Mouse (Mus musculus): Measurements from ENCODE around the gene Shank3. TPM values are rescaled to one million over a fixed set of nuclear protein-coding genes. Genes with fewer than 3 reads are reported as not detected.

Gene Shank3
- total and polyA plus RNA-seq, 2 experiments from 2014 or later: 12.6 to 63.2 TPM

DNA sequence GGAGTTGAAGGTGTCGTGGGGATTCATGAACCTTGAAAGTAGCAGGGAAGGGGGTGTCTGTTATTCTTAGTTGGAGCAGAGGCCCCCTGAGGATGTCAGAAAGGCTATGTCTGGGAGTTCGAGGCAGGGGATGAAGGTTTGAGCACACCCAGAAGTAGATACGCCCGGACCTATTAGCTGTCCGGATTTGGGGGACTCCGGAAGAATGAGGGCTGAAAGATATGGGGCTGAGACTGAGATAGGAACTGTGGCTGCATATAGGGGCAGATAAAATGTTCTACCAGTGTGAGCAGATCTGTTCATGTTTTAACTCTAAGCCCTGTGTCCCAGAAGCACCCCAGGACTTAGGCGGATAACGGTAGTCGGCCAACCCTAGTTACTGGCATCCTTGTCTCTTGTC, 5.4 kb downstream of the Shank3 start:
- WGBS: 94% methylated on average over 9 of the region's 9 CpGs
- no peaks in the 10 kb centered on the region for H3K4me1 ChIP-seq (ENCODE audit: insufficient read depth, low read length)
- DNase-seq (ENCODE audit: low spot score): no peak

DNA sequence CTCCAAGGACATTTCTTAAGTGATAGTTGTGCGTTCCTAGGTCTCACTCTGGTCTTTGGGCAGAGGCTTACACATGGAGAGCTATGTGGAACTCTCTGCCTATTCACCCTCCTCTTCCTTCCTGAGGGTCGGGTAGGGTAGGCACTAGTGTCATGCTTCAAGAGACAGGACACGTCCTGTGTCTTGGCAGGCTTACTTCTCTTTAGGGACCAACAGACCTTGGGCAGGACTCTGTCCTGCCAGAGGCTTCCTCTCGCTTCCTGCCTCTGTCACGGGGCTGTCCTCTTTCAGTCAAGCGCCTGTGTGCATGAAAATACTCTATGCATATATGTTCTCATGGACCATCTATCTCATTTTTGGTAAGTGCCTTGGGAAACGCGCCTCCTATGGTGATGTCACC, 8.3 kb downstream of the Shank3 start:
- 92% methylated on average over 8 of the region's 8 CpGs for WGBS

More for the DNA sequence above, 5.4 kb downstream of the Shank3 start:
- no peak overlapping the region for H3K4me3 ChIP-seq (ENCODE audit: low read depth, low read length)
- H3K4me2 ChIP-seq (ENCODE audit: low read depth, low read length, poor library complexity, severe bottlenecking): no peak overlapping the region
- peaks cover 35% of the 10 kb centered on the region for H3K36me3 ChIP-seq (ENCODE audit: insufficient read depth, low read length)
- no peak overlapping the region for H3K9ac ChIP-seq (replicated peaks; ENCODE audit: low read length, poor library complexity, severe bottlenecking)
- H3K27me3 ChIP-seq (ENCODE audit: insufficient read depth, low read length): no peaks in the 10 kb centered on the region
- H3K27ac ChIP-seq (ENCODE audit: low read depth, low read length): no peak overlapping the region
- no peaks in the 10 kb centered on the region for H3K9me3 ChIP-seq (ENCODE audit: low read length)
- no peak for ATAC-seq (ENCODE audit: low FRiP score)
- no peak for TF ChIP-seq CTCF (IDR thresholded peaks at IDR 0.05)

DNA sequence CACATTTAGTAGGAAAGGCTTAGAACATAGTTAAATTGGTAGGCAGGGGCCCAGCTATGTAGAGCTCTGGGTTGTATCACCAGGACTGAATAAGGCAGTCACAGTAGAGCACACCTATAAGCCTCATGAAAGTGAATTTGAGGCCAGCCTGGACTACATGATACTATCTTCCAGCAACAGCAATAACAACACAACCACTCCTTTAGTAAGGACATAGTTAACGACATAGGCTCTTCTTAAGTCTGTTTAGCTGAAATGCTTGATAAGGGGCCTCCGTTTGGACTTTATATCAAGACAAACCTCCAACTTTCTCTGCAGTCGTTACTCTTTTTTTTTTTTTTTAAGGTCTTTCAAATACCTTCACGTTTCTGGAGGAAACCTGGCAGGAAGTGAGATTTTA, 13.3 kb downstream of the Shank3 start:
- Histone ChIP-seq H3K9ac (replicated peaks; ENCODE audit: low read length, poor library complexity, severe bottlenecking) (no peak overlapping the region), H3K4me2 (ENCODE audit: low read depth, low read length, poor library complexity, severe bottlenecking) (no peak overlapping the region), H3K4me3 (ENCODE audit: low read depth, low read length) (no peak overlapping the region), H3K9me3 (ENCODE audit: low read length) (no peaks in the 10 kb centered on the region), H3K27ac (ENCODE audit: low read depth, low read length) (no peak overlapping the region), H3K27me3 (ENCODE audit: insufficient read depth, low read length) (no peaks in the 10 kb centered on the region), H3K36me3 (ENCODE audit: insufficient read depth, low read length) (peaks cover 12% of the 10 kb centered on the region), H3K4me1 (ENCODE audit: insufficient read depth, low read length) (no peaks in the 10 kb centered on the region)
- no peak for TF ChIP-seq CTCF (IDR thresholded peaks at IDR 0.05)
- WGBS: 80% methylated on average over 4 of the region's 4 CpGs
- no peak for ATAC-seq (ENCODE audit: low FRiP score)
- no peak for DNase-seq (ENCODE audit: low spot score)

More for the DNA sequence above, 8.3 kb downstream of the Shank3 start:
- Histone ChIP-seq H3K27me3 (ENCODE audit: insufficient read depth, low read length) (no peaks in the 10 kb centered on the region), H3K36me3 (ENCODE audit: insufficient read depth, low read length) (peaks cover 35% of the 10 kb centered on the region), H3K9me3 (ENCODE audit: low read length) (no peaks in the 10 kb centered on the region), H3K9ac (replicated peaks; ENCODE audit: low read length, poor library complexity, severe bottlenecking) (no peak overlapping the region), H3K4me2 (ENCODE audit: low read depth, low read length, poor library complexity, severe bottlenecking) (no peak overlapping the region), H3K4me1 (ENCODE audit: insufficient read depth, low read length) (no peaks in the 10 kb centered on the region), H3K4me3 (ENCODE audit: low read depth, low read length) (no peak overlapping the region), H3K27ac (ENCODE audit: low read depth, low read length) (no peak overlapping the region)
- DNase-seq (ENCODE audit: low spot score) (no peak), ATAC-seq (ENCODE audit: low FRiP score) (no peak)
- TF ChIP-seq CTCF (IDR thresholded peaks at IDR 0.05): no peak

DNA sequence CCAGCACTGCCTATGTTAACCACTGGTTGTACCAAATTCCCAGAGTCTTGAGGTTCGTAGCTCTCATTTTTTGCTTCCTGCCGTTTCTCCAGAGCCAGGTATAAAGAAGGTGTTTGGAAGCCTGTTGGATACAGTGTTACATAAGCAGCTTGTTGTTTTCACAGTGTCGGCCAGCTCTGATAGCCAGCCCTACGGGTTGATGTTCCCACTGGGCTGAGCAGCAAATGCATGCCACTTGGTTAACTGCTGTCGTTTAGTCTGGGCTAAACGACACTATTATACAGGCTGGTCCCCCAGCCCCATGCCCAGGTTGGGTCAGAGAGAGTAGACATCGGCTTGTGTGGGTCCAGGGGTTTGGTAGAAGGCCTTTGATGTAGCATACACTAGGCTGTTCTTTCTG, 22.5 kb downstream of the Shank3 start:
- no peaks in the 10 kb centered on the region for H3K27me3 ChIP-seq (ENCODE audit: insufficient read depth, low read length)
- TF ChIP-seq CTCF (IDR thresholded peaks at IDR 0.05): no peak
- H3K36me3 ChIP-seq (ENCODE audit: insufficient read depth, low read length): peaks cover 22% of the 10 kb centered on the region
- DNase-seq (ENCODE audit: low spot score) (no peak), ATAC-seq (ENCODE audit: low FRiP score) (no peak)
- H3K4me2 ChIP-seq (ENCODE audit: low read depth, low read length, poor library complexity, severe bottlenecking): no peak overlapping the region
- WGBS: 82% methylated on average over 7 of the region's 7 CpGs
- H3K27ac ChIP-seq (ENCODE audit: low read depth, low read length): no peak overlapping the region
- H3K9ac ChIP-seq (replicated peaks; ENCODE audit: low read length, poor library complexity, severe bottlenecking): no peak overlapping the region
- H3K9me3 ChIP-seq (ENCODE audit: low read length): no peaks in the 10 kb centered on the region
- H3K4me1 ChIP-seq (ENCODE audit: insufficient read depth, low read length): 0 out of 2 replicates have a peak, but pooled peaks cover 3% of the 10 kb centered on the region
- H3K4me3 ChIP-seq (ENCODE audit: low read depth, low read length): no peak overlapping the region

DNA sequence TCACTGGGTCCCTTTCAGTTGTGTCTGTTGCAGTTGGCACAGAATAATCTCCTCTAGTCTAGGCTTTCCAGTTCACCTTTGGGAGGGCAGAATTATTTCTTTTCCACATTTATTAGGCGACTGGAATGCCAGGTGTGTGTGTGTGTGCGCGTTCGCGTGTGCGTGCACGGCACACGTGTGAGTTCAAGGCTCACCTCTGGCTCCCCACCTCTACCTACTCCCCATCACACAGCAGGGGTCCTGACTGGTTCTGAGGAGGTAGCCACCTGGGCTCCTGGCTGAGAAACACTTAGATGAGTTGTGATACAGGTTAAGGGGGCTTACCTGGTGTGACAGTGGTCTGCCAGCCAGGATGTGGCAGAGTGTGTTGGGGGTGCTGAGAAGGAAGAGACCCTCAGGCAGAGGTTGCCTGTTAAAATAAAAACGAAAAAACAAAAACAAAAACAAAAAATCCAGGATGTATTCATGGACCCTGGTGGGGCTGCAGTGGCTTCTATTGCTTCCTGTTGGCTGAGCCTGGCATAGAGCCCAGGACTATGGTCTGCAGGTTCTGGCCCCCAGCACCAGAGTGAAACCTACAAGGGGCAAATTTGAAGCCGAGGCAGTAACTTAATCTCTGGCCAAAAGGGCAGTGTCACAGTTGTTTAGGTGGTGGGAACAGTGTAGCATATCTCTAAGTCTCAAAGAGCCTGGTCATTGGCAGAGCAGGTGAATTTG, 23.3 kb downstream of the Shank3 start:
- Histone ChIP-seq H3K36me3 (ENCODE audit: insufficient read depth, low read length) (peaks cover 25% of the 10 kb centered on the region), H3K4me3 (ENCODE audit: low read depth, low read length) (peak overlapping the region; percentile 78; the same call in 1 of the 2 replicates), H3K4me2 (ENCODE audit: low read depth, low read length, poor library complexity, severe bottlenecking) (peak overlapping the region; percentile 95), H3K4me1 (ENCODE audit: insufficient read depth, low read length) (0 out of 2 replicates have a peak, but pooled peaks cover 3% of the 10 kb centered on the region), H3K27ac (ENCODE audit: low read depth, low read length) (no peak overlapping the region), H3K9me3 (ENCODE audit: low read length) (no peaks in the 10 kb centered on the region), H3K9ac (replicated peaks; ENCODE audit: low read length, poor library complexity, severe bottlenecking) (peak overlapping the region; percentile 78; the same call in 1 of the 2 replicates), H3K27me3 (ENCODE audit: insufficient read depth, low read length) (no peaks in the 10 kb centered on the region)
- DNase-seq (ENCODE audit: low spot score) (no peak), ATAC-seq (ENCODE audit: low FRiP score) (no peak)
- TF ChIP-seq CTCF (IDR thresholded peaks at IDR 0.05): no peak
- 90% methylated on average over 10 of the region's 10 CpGs for WGBS

GRCm38 (mm10) chr15:89523283-89523832, 23.9 kb downstream of the Shank3 start:
- Histone ChIP-seq H3K9me3 (ENCODE audit: low read length) (no peaks in the 10 kb centered on the region), H3K4me2 (ENCODE audit: low read depth, low read length, poor library complexity, severe bottlenecking) (peak overlapping the region; percentile 95), H3K9ac (replicated peaks; ENCODE audit: low read length, poor library complexity, severe bottlenecking) (peak overlapping the region; percentile 78), H3K27ac (ENCODE audit: low read depth, low read length) (no peak overlapping the region), H3K4me3 (ENCODE audit: low read depth, low read length) (peak overlapping the region; percentile 78), H3K36me3 (ENCODE audit: insufficient read depth, low read length) (peaks cover 23% of the 10 kb centered on the region), H3K4me1 (ENCODE audit: insufficient read depth, low read length) (0 out of 2 replicates have a peak, but pooled peaks cover 3% of the 10 kb centered on the region), H3K27me3 (ENCODE audit: insufficient read depth, low read length) (no peaks in the 10 kb centered on the region)
- 14% methylated on average over 35 of the region's 47 CpGs for WGBS
- peak; percentile 53; the same call in 1 of the 2 replicates for ATAC-seq (ENCODE audit: low FRiP score)
- peak; percentile 41 for DNase-seq (ENCODE audit: low spot score)
- TF ChIP-seq CTCF (IDR thresholded peaks at IDR 0.05): no peak
